Mouse (Mus musculus): ENCODE results near the gene Ebi3.
"Not testable (repeated sequence)": the region's sequence is repeated elsewhere in the genome, so short reads cannot be mapped to it uniquely, and the experiment has no call there.

Gene Ebi3

DNA sequence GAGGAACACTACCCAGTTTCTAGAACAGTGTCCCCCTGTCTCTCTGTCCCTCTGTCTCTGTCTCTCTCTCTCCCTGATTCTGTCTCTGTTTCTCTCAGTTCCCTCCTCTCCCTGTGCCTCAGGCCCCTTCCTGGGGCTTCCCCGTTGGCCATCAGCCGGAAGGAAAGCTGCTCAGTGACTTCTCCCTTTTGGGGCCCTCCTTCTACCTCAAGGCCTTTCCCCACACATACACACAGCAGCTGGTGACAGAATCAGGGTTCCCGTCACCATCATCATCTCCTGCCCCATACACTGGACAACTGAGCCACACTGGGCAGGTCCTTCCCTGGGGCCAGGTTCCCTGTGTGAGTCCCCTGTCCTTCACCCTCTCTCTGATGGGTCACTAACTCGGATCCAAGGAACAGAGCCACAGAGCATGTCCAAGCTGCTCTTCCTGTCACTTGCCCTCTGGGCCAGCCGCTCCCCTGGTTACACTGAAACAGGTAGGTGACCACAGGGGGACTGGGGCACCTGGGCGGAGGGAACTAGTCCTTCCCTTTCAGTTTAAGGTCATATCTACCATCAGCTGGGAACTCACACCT lies at the start of gene Ebi3:
Ebi3 (plus strand) TSS at position 194 of the 581 bp plus-strand sequence.
- no peak for DNase-seq (ENCODE audit: low spot score)

DNA sequence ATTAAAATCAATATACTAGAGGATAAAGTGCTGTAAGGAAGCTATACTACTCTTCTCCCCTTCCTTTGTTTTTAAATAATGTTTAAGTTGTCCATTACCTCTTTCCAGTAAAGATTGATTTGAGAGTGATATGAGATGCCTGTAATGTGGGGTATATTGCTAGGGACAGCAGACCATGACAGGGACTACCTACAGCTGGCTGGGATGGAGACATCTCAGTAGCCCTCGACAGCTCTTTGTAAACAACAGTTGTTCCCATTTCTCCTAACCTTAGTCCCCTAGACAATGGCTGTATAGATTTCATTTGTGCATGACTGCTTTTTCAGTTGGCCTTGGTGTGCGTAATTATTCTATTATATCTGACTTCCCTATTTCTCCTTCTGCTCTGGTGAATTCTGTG lies 49.4 kb upstream of the Ebi3 start:
- DNase-seq (ENCODE audit: low spot score): no peak

DNA sequence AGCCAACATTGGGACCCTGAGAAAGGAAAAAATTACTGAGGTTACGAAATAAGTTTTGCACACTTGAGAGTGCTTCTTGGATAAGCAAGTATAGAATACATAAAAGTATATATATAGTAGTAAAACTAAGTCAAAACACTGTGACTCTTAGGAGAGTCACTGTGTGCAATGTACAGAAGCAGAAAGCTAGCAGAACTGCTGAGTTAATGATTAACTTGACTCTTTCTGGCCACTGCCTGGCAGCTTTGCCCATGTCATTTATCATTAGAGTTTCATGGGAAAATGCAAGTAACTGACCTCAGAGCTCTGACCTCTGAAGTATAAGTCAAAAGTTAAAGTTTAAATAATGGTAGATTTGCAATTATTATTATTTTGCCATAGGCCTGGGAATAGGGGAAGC lies 48.8 kb upstream of the Ebi3 start:
- DNase-seq (ENCODE audit: low spot score): no peak

DNA sequence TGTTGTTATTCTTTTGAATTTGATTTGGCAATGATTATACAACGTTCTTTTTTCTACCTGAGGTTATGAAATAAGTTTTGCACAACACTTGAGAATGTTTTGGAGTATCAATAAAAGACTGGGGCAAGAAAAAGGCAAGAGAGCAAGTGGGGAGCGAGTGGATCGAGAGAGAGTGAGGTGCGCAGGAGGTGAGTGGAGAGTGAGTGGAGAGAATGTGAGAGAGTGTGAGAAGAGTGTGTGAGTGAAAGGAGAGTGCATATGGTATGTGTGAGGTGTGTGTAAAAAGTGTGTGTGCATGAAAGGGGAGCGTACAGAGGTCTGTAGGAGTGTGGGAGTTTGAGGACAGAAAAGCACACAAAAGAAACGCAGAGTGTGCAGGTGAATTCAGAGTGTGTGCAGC lies 48.3 kb upstream of the Ebi3 start:
- no peak for DNase-seq (ENCODE audit: low spot score)

DNA sequence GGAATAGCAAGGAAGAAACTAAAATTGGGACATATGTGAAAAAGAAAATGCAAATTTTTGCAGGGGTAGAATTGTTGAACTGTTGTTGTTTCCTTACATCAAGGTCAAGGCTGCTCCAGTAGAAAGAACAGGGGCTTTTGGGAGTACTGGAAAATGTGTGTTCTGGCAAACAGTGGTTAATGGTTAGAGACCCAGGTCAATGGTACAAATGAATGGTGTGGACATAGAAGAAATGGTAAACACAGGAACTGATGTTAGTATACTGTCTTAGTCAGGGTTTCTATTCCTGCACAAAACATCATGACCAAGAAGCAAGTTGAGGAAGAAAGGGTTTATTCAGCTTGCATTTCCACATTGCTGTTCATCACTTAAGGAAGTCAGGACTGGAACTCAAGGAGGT lies 45.8 kb upstream of the Ebi3 start:
- no peak for DNase-seq (ENCODE audit: low spot score)

DNA sequence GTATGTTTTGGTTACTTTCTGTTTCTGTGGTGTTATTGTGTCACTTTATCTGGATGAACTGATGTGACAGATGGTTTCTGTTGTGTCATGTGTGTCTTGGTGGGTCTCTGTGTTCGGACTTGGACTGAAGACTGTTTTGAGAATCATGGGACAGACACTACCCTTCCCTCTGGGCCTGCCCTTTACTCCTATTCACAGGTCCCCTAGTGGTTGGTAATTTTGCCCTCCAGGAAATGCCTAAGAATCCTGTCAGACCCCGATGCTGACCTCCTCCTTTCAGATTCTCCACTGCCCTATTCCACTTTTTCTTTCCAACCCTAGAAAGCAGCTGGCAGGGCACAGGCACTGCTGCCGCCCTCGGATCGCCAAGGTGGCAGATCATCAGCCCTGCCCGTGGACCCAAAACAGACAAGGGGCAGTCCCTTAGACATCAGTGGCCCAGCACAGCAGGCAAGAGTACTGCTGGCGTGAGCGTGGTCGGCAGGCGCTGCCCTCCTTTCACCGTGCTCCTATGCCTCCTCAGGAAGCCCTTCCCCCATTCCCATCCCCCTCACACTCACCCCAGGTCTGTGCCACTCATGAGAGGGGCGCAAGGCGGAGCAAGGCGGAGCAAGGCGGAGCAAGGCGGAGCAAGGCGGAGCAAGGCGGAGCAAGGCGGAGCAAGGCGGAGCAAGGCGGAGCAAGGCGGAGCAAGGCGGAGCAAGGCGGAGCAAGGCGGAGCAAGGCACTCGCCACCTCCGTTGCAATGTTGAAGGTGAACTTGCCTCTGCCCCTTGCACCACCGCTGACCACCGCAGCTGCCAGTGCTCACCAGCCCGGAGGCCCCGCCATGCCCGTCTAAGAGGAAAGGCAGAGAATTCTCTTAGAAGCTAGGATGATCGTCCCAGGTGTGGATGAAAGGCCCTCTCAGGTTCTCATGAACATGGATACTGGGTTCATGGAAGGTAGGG lies 20.6 kb upstream of the Ebi3 start:
- peak; percentile 62 for DNase-seq (ENCODE audit: low spot score)

DNA sequence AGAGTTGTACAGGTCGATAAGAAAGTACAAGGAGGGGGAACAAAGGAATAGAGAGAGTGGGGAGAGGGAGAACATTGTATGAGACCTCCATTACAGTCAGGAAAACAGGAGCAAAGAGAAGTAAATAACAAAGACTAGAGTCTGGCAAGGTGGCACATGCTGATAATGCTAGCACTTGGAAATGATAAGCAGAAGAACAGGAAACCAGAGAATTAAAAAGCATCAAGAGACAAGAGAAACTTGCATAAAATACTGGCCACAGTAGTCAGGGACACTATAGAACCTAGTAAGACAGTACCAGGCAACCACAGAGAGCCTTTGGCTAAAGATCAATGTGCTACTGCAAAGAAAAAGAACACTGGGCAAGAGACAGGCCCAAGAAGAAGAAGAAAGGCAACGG lies 19.8 kb upstream of the Ebi3 start:
- DNase-seq (ENCODE audit: low spot score): no peak

DNA sequence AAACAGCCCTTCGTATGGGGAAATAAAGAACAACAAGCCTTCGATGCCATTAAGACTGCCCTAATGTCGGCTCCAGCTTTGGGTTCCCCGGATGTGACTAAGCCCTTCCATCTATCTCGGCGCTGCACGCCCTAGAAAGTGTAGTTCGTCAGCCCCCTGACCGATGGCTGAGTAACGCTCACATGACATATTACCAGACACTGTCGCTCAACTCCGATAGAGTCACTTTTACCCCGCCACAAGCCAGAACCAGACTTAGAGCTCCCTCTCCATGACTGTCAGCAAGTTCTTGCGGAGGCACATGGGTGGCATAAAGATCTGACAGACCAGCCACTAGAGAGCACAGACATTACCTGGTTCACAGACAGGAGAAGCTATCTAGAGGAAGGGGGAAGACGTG lies 19.2 kb upstream of the Ebi3 start:
- DNase-seq (ENCODE audit: low spot score): no peak

DNA sequence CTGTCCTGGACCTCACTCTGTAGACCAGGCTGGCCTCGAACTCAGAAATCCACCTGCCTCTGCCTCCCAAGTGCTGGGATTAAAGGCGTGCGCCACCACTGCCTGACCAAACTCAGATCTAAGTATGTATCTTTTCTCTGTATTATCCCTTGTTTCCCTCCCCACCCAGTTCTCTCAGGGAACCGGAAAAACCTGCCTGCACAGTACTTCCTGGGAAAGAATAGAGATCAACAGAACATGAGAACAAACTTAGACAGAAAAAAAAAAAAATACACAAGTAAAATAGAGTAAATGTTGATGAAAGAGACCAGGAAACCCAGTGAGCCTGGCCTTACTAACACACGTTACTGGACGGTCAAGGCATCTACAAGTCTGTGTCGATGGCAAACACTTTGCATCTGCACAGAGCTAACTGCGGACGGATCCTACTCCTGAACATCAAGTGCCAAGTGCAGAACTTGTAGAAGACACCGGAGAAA lies 8.0 kb upstream of the Ebi3 start:
- not testable (repeated sequence) for DNase-seq (ENCODE audit: low spot score)

DNA sequence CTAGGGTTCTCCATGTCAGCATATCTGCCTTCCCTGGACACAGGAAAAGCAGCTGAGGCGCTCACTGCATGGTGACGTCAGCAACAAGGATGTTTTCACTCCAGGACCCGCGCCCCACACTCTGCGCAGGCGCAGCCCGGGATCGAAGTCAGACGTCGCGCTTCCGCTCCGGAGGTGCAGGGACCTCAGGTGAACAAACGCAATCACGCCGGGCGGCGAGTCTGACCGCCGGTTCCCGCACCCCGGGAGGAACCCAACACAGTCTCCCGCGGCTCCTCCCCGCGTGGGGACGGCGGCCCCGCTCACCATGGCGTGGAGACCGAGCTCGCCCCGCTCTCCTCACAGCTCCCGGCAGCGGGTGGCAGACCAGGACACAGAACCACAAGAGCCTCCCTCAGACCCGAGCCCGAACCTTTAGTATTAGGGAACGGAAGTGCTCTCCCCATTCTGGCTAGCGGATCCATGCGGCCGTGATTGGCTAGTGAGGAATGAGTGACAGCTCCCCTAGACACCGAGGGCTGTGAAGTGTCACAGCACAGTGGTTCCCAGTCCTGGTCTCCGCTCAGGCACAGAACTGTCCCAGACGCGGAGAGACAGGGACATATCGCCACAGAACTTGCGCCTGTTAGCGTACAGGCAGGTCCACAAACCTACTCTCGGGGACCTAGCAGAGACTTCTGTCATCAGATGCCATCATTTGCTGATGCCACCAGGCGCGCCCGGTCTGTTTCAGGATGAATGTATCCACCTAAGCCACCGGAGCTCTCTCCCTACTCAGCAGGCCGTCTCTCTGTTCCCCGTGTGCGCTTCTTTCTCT lies 7.4 kb upstream of the Ebi3 start:
- DNase-seq (ENCODE audit: low spot score): peak; percentile 93

DNA sequence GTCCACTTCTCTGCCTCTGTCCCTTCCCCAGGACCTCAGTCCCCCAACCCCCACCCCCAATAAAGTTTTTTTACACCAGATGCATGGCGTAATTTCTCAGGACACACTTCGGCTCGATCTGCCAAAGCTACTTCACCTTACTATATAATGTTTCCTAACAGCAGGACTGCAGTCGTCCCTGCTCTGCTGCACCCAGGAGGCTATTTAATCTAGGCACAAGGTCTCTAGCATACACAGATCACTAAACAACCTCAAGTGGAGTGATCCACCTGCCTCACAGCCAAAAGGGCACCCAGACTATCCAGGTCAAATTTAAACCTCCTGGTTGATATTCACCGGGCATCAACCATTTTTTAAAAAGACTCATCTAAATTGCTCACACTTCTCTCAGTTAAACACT lies 6.7 kb upstream of the Ebi3 start:
- no peak for DNase-seq (ENCODE audit: low spot score)

DNA sequence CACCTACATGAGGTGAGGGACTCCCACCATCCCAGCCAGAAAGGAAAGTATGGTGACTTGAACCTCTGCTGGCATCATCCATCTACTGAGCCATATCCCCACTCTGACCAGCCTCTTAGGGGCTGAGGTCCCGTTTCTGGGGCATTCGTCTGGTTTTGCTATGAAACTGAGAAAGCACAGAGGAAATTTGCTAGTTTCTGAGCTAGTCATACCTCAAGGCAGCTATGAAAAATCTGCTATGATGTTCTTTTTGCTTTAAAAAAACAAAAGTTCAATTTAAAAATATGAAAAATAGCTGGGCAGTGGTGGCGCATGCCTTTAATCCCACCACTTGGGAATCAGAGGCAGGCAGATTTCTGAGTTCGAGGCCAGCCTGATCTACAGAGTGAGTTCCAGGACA lies 3.8 kb upstream of the Ebi3 start:
- DNase-seq (ENCODE audit: low spot score): no peak

DNA sequence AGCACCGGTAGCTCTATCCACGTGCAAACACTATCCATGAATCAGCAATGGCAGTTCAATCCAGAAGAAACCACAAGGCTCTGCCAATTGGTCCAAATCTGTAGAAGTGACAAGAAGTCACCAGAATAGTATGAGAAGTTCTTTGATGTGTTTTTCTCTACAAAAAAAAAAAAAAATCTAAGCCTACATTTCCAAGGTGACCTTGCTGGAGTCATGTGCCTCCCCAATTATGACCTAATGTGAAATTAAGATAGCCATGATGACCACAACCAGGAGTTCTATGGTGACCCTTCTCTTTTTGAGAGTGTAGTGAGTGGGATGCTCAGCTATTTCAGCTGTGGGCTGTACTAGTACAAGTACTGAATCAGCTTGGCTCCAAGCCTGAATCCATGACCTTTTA lies 3.0 kb upstream of the Ebi3 start, which contains the start of gene Zfp119b:
Zfp119b (minus strand) TSS at position 101 of the 400 bp plus-strand sequence.
- DNase-seq (ENCODE audit: low spot score): no peak

DNA sequence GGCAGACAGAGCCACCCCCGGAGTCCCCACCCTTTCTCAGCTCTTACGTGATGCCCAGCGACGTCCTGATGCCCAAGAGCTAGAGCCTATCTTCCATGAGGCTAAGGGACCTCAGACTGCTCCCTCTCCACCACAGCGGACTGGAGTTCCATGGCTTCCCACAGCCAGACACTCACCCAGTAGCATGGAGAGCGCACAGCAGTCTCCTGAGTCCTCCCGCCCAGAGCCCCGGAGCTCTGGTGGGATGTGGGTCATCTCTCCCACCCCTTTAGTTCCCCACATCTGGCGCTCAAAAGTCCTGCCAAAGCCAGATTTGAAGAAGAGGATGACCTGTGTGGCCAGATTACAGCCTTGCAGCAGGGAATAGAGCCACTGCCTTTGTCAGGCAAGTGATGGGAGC lies 1.8 kb upstream of the Ebi3 start:
- no peak for DNase-seq (ENCODE audit: low spot score)

DNA sequence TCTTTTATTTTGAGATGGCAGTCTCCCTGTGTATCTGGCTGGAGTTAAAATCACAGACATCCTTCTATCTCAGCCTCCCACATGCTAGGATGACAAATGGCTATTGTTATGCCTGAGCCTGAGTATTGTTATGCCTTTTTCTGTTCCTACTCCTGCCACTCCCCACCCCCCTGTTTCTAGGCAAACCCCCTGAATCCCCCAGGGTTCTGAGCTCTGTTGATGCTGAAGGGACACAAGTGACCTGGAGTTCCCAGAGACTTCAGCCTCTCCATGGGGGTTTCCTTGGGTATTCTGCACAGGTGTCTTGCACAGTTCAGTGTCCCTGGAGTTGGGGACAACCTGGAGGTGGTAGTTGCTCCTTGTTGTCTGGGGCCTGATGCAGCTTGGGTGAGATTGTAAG lies 399 bp upstream of the Ebi3 start:
- no peak for DNase-seq (ENCODE audit: low spot score)

DNA sequence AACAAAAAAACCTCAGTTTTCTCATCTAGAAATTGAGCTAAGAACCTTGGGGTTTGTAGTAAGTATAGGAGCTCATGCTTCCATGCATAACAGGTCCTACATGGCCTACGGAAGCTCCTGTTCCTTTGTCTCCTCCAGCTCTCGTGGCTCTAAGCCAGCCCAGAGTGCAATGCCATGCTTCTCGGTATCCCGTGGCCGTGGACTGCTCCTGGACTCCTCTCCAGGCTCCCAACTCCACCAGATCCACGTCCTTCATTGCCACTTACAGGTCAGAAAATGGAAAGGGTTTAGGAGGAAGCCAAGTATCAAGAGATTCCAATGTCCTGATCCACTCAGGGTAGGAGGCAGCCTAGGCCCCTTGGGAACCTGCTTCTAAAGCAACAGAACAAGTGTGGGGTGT lies 1.3 kb downstream of the Ebi3 start:
- DNase-seq (ENCODE audit: low spot score): no peak

DNA sequence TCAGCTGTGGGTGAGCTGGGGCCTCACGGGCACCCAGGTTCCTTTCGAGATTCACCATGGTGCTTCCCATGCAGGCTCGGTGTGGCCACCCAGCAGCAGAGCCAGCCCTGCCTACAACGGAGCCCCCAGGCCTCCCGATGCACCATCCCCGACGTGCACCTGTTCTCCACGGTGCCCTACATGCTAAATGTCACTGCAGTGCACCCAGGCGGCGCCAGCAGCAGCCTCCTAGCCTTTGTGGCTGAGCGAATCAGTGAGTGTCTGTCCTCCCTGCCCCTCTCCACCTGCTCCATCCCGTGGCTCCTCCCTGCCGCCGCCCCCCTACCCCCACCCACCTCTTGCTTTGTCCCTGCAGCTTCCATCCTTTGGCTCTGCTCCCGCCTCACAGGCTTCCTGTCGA lies 1.8 kb downstream of the Ebi3 start:
- DNase-seq (ENCODE audit: low spot score): no peak

DNA sequence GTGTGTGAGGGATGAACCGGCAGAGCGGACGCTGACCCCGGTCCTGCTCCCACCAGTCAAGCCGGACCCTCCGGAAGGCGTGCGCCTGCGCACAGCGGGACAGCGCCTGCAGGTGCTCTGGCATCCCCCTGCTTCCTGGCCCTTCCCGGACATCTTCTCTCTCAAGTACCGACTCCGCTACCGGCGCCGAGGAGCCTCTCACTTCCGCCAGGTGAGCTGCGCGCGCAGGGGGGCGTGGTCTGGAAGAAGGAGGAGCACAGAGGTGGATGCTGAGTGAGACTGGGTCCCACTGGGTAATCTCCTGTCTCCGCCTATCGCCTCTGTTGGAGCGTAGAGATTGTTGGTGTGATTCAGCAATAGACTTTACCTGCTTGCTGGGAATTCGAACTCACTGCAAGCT lies 3.7 kb downstream of the Ebi3 start:
- peak; percentile 89 for DNase-seq (ENCODE audit: low spot score)

DNA sequence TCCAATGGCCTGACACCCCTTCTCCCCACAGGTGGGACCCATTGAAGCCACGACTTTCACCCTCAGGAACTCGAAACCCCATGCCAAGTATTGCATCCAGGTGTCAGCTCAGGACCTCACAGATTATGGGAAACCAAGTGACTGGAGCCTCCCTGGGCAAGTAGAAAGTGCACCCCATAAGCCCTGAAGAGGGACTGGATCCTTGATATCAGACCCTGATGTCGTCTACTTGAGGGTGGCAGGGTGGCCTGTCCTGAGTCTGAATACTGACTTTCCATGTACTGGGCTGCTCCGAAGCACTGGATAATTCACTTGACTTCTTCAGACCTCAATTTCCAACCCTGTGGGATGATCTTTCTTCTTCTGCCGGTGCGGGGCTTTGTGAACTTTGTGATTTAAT lies 4.2 kb downstream of the Ebi3 start:
- no peak for DNase-seq (ENCODE audit: low spot score)

DNA sequence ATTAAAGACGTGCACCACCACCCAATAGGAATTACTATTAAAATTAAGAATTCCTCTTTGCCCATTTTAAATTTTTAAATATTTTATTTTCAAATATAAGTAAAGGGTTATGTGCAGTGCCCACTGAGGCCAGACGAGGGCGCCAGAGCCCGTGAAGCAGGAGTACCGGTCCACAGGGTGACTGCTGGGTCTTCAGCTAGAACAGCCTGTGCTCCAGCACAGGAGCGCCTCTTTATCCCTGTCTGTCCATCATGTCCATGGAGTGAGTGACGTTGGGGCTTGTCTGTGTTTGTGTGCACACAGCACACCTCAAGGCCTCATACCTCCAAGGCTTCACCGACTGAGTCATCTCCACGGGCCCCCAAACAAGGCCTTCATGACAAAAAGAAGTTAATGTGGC lies 4.7 kb downstream of the Ebi3 start:
- peak; percentile 64 for DNase-seq (ENCODE audit: low spot score)

DNA sequence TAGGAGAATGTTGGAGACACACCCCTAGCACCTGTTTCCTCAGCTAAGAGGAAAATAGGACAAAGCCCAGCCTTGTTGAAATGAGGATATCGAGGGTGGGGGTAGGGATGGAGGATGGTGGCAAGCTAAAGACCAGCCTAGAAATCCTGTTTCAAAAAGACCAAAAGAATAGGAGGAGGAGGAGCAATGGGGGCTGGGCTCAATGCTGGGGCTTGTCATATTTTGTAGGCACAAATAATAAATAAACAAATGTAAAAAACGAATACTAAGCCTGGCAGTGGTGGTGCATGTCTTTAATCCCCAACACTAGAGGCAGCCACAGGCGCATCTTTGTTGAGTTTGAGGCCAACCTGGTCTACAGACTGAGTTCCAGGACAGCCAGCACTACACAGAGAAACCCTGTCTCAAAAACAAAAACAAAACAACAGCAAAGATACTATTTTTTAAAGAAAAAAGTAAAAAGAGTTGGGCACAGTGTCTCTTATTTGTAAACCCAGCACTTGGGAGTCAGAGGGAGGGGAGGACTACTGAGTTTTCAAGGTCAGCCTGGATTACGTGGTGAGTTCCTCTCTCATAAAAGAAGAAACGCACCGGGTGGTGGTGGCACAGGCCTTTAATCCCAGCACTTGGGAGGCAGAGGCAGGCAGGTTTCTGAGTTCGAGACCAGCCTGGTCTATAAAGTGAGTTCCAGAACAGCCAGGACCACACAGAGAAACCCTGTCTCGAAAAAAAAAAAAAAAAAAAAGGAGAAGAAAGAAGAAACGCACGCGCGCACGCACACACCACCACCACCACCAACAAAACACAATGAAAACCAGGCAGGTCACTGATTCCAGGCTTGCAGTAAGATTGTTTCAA lies 5.5 kb downstream of the Ebi3 start:
- no peak for DNase-seq (ENCODE audit: low spot score)

DNA sequence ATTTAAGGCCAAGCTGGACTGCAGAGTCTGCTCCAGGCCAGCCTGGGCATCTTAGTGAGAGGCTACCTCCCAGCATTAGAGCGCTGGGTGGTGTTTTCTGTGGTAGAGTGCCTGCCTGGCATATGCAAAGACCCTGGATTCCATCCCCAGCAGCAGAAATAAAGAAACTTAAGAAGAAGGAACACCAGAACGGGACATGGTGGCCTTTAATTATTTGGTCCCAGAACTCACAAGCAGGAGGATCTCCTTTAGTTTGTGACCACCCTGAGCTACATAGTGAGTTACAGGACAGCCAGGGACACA lies 6.1 kb downstream of the Ebi3 start:
- DNase-seq (ENCODE audit: low spot score): no peak
